Mouse (Mus musculus) thymus, adult 2 months (tissue): Measurements from ENCODE around the gene Eif1ad.
"Not testable (repeated sequence)": the region's sequence is repeated elsewhere in the genome, so short reads cannot be mapped to it uniquely, and the experiment has no call there.

Source experiments
- CTCF ChIP-seq: fragments of 200-500 bp; IDR thresholded peaks from 2 replicates; pipeline ENCODE4 v1.5.1; 2012; ENCODE audit warnings: mild to moderate bottlenecking, control low read depth, low read length, moderate library complexity, borderline replicate concordance; ENCODE audit not compliant: control insufficient read depth, poor library complexity, insufficient read depth; ENCODE audit errors: extremely low read depth
- POLR2A ChIP-seq: fragments of 200-500 bp; IDR thresholded peaks from 2 replicates; pipeline ENCODE4 v1.6.1; 2012; ENCODE audit warnings: mild to moderate bottlenecking, low read length, control low read depth, moderate library complexity; ENCODE audit not compliant: control insufficient read depth, poor library complexity, insufficient read depth; ENCODE audit errors: extremely low read depth

DNA sequence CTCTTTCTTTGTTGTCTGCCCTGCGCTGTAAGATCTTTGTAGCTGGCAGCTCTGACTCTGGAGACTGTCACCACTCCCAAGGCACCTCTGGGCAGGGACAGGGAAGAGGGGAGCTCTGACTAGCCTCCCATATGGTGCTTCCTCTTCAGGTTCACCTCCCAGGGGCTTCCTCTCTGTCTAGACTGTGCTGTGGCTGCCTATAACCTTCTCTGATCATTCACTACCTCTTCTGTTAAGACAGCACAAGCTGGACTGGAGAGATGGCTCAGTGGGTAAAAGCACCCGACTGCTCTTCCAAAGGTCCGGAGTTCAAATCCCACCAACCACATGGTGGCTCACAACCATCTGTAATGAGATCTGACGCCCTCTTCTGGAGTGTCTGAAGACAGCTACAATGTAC, 34.5 kb downstream of the Eif1ad start:
- not testable (repeated sequence) for TF ChIP-seq CTCF, POLR2A
